Mouse (Mus musculus): ENCODE data around the gene Pak4. TPM values are rescaled to one million over a fixed set of nuclear protein-coding genes. Genes with fewer than 3 reads are reported as not detected.

The Pak4 gene
- polyA plus RNA-seq, 1 experiment from 2014 or later = 33.9 TPM

DNA sequence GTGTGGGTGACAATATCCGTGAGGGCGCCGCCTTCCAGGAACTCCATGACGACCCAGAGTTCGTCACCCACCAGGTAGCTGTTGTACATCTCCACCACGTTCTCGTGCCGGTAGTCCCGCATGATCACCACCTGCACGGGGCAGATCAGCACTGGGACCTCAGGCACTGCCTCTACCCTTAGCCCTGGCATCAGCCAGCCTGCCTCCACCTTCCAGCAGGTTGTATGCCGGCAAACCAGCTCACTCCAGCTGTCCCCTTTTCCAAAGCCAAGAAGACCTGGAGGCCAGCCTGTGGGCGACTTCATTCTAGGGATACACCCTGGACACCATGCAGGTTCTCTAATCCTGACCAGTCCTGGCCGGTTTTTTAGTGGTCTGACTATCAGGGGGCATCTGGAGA is 35.0 kb downstream of the Pak4 start:
- Histone ChIP-seq H3K9ac (ENCODE audit: low read length) (no peak overlapping the region), H3K27me3 (ENCODE audit: control insufficient read depth, insufficient read depth, low read length) (no peaks in the 10 kb centered on the region), H3K4me3 (ENCODE audit: low read depth, low read length) (no peak overlapping the region), H3K4me2 (replicated peaks; ENCODE audit: low read depth) (no peak overlapping the region), H3K4me1 (replicated peaks; ENCODE audit: control insufficient read depth, insufficient read depth) (0 out of 2 replicates have a peak, but pooled peaks cover 2% of the 10 kb centered on the region), H3K36me3 (ENCODE audit: control insufficient read depth, insufficient read depth, low read length) (peaks cover 31% of the 10 kb centered on the region), H3K27ac (replicated peaks) (no peak overlapping the region), H3K9me3 (ENCODE audit: control insufficient read depth, low read length) (no peaks in the 10 kb centered on the region)
- WGBS = 94% methylated on average over 13 of the region's 13 CpGs
- DNase-seq (ENCODE audit: low spot score) = no peak
- TF ChIP-seq EP300 (optimal IDR thresholded peaks at IDR 0.05) (no peak), CTCF (IDR thresholded peaks at IDR 0.05; ENCODE audit: low read depth) (no peak)
- no peak for ATAC-seq (ENCODE audit: low FRiP score, low TSS enrichment)

DNA sequence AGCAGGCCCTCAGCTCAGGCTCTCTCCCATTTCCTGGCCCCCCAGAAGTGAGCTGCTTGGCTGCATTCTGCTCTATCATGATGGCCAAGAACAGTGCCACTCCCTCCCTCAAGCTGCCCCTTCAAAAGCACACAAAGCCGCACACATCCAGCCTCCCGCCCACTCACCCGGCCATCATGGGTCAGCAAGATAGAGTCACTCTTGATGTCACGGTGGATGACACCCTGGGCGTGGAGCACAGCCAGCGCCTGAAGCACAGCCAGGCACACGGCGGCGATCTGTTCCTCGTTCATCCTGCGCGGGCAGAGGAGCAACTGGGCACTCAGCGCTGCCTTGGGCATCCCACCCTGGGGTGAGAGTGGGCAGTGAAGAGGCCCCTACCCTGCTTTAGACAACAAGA is 35.6 kb downstream of the Pak4 start:
- H3K4me3 ChIP-seq (ENCODE audit: low read depth, low read length) = no peak overlapping the region
- no peak for ATAC-seq (ENCODE audit: low FRiP score, low TSS enrichment)
- no peak overlapping the region for H3K9ac ChIP-seq (ENCODE audit: low read length)
- TF ChIP-seq EP300 (optimal IDR thresholded peaks at IDR 0.05) (no peak), CTCF (IDR thresholded peaks at IDR 0.05; ENCODE audit: low read depth) (no peak)
- no peaks in the 10 kb centered on the region for H3K9me3 ChIP-seq (ENCODE audit: control insufficient read depth, low read length)
- H3K27me3 ChIP-seq (ENCODE audit: control insufficient read depth, insufficient read depth, low read length) = no peaks in the 10 kb centered on the region
- no peak overlapping the region for H3K27ac ChIP-seq (replicated peaks)
- no peak for DNase-seq (ENCODE audit: low spot score)
- peaks cover 27% of the 10 kb centered on the region for H3K36me3 ChIP-seq (ENCODE audit: control insufficient read depth, insufficient read depth, low read length)
- 0 out of 2 replicates have a peak, but pooled peaks cover 2% of the 10 kb centered on the region for H3K4me1 ChIP-seq (replicated peaks; ENCODE audit: control insufficient read depth, insufficient read depth)
- 86% methylated on average over 13 of the region's 13 CpGs for WGBS
- no peak overlapping the region for H3K4me2 ChIP-seq (replicated peaks; ENCODE audit: low read depth)

DNA sequence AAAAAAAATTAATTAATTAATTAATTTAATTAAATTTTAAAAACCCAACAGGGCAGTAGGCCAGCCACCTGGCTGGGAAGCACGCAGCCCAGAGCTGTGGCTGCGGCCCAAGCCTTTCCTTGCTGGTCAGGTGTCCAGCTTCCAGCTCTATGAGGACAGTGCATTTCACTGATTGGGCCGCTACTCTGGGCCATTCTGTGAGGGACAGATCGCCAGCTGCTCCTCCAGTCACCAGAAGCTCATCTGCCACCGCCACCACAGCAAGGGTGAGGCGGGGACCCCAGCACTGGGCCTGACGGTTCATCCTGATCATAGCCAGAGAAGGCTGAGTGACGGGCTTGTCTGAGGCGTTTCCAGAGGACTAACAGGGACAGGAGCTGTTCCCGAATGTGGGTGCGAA is 36.0 kb downstream of the Pak4 start:
- no peak overlapping the region for H3K4me2 ChIP-seq (replicated peaks; ENCODE audit: low read depth)
- no peak overlapping the region for H3K4me3 ChIP-seq (ENCODE audit: low read depth, low read length)
- no peaks in the 10 kb centered on the region for H3K27me3 ChIP-seq (ENCODE audit: control insufficient read depth, insufficient read depth, low read length)
- no peak for TF ChIP-seq CTCF (IDR thresholded peaks at IDR 0.05; ENCODE audit: low read depth)
- TF ChIP-seq EP300 (optimal IDR thresholded peaks at IDR 0.05) = no peak
- DNase-seq (ENCODE audit: low spot score) = no peak
- ATAC-seq (ENCODE audit: low FRiP score, low TSS enrichment) = no peak
- H3K4me1 ChIP-seq (replicated peaks; ENCODE audit: control insufficient read depth, insufficient read depth) = 0 out of 2 replicates have a peak, but pooled peaks cover 2% of the 10 kb centered on the region
- H3K36me3 ChIP-seq (ENCODE audit: control insufficient read depth, insufficient read depth, low read length) = peaks cover 23% of the 10 kb centered on the region
- no peaks in the 10 kb centered on the region for H3K9me3 ChIP-seq (ENCODE audit: control insufficient read depth, low read length)
- 94% methylated on average over 11 of the region's 11 CpGs for WGBS
- no peak overlapping the region for H3K9ac ChIP-seq (ENCODE audit: low read length)
- no peak overlapping the region for H3K27ac ChIP-seq (replicated peaks)

DNA sequence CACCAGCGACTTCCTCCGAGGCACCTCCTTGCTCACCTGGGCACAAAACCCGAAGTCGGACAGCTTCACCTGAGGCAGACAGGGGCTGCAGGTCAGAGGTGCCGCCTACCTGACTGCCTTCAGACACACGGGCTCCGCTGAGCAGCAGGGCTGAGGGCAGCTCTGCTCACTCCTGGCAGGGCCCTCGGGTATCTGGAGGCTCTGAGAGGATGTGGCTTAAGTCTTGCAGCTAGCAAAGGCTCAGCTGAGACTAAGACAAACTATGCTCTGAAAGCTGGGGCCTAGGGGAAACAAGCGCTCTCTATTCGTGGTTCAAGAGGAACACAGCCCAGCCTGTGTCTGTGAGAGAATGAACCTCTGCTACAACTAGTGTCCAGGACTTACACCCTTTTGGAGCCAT is 37.1 kb downstream of the Pak4 start:
- no peak overlapping the region for H3K27ac ChIP-seq (replicated peaks)
- WGBS = 91% methylated on average over 10 of the region's 10 CpGs
- 0 out of 2 replicates have a peak, but pooled peaks cover 2% of the 10 kb centered on the region for H3K4me1 ChIP-seq (replicated peaks; ENCODE audit: control insufficient read depth, insufficient read depth)
- DNase-seq (ENCODE audit: low spot score) = no peak
- H3K4me2 ChIP-seq (replicated peaks; ENCODE audit: low read depth) = no peak overlapping the region
- no peak for TF ChIP-seq EP300 (optimal IDR thresholded peaks at IDR 0.05)
- TF ChIP-seq CTCF (IDR thresholded peaks at IDR 0.05; ENCODE audit: low read depth) = no peak
- no peaks in the 10 kb centered on the region for H3K9me3 ChIP-seq (ENCODE audit: control insufficient read depth, low read length)
- no peak for ATAC-seq (ENCODE audit: low FRiP score, low TSS enrichment)
- peaks cover 18% of the 10 kb centered on the region for H3K36me3 ChIP-seq (ENCODE audit: control insufficient read depth, insufficient read depth, low read length)
- H3K4me3 ChIP-seq (ENCODE audit: low read depth, low read length) = no peak overlapping the region
- H3K9ac ChIP-seq (ENCODE audit: low read length) = no peak overlapping the region
- no peaks in the 10 kb centered on the region for H3K27me3 ChIP-seq (ENCODE audit: control insufficient read depth, insufficient read depth, low read length)

DNA sequence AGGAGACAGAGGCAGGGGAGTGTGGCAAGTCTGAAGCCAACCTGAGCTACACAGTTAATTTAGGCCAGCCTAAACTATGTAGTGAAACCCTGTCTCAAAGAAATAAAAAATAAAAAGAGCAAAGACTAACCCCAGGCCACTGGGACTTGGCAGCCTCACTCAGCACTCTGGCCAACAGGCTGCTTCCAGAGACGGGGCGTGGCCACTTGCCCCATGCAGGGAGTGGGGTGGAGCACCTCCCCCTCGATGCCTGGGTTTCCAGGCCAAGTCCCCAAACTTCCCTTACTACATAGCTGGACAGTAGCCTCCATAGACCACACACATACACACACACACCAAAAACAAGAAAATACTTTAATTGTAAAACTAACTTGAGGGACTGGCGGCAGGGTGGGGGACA is 39.5 kb downstream of the Pak4 start:
- Histone ChIP-seq H3K27ac (replicated peaks) (peak overlapping the region; percentile 30; the same call in 1 of the 2 replicates), H3K36me3 (ENCODE audit: control insufficient read depth, insufficient read depth, low read length) (peaks cover 12% of the 10 kb centered on the region)
- 36% methylated on average over 4 of the region's 4 CpGs for WGBS

GRCm38 (mm10) chr7:28557708-28558107 is 40.3 kb downstream of the Pak4 start:
- no peak overlapping the region for H3K4me2 ChIP-seq (replicated peaks; ENCODE audit: low read depth)
- H3K4me3 ChIP-seq (ENCODE audit: low read depth, low read length) = no peak overlapping the region
- H3K4me1 ChIP-seq (replicated peaks; ENCODE audit: control insufficient read depth, insufficient read depth) = 0 out of 2 replicates have a peak, but pooled peaks cover 2% of the 10 kb centered on the region
- 0 out of 2 replicates have a peak overlapping the region, but pooled peaks have one; percentile 13 for H3K27ac ChIP-seq (replicated peaks)
- TF ChIP-seq CTCF (IDR thresholded peaks at IDR 0.05; ENCODE audit: low read depth) (no peak), EP300 (optimal IDR thresholded peaks at IDR 0.05) (no peak)
- no peak overlapping the region for H3K9ac ChIP-seq (ENCODE audit: low read length)
- no peaks in the 10 kb centered on the region for H3K9me3 ChIP-seq (ENCODE audit: control insufficient read depth, low read length)
- DNase-seq (ENCODE audit: low spot score) (no peak), ATAC-seq (ENCODE audit: low FRiP score, low TSS enrichment) (no peak)
- H3K36me3 ChIP-seq (ENCODE audit: control insufficient read depth, insufficient read depth, low read length) = peaks cover 10% of the 10 kb centered on the region
- H3K27me3 ChIP-seq (ENCODE audit: control insufficient read depth, insufficient read depth, low read length) = no peaks in the 10 kb centered on the region
- 77% methylated on average over 6 of the region's 6 CpGs for WGBS

More for the DNA sequence above, 39.5 kb downstream of the Pak4 start:
- Histone ChIP-seq H3K9ac (ENCODE audit: low read length) (no peak overlapping the region), H3K4me2 (replicated peaks; ENCODE audit: low read depth) (no peak overlapping the region), H3K27me3 (ENCODE audit: control insufficient read depth, insufficient read depth, low read length) (no peaks in the 10 kb centered on the region), H3K4me3 (ENCODE audit: low read depth, low read length) (no peak overlapping the region), H3K9me3 (ENCODE audit: control insufficient read depth, low read length) (no peaks in the 10 kb centered on the region), H3K4me1 (replicated peaks; ENCODE audit: control insufficient read depth, insufficient read depth) (0 out of 2 replicates have a peak, but pooled peaks cover 2% of the 10 kb centered on the region)
- ATAC-seq (ENCODE audit: low FRiP score, low TSS enrichment) = peak; percentile 38; the same call in 1 of the 2 replicates
- peak; percentile 60 for DNase-seq (ENCODE audit: low spot score)
- TF ChIP-seq CTCF (IDR thresholded peaks at IDR 0.05; ENCODE audit: low read depth) (no peak), EP300 (optimal IDR thresholded peaks at IDR 0.05) (no peak)

All from stomach, postnatal 0 days (tissue).